Comparison of ENCODE assay signal across 15 mouse cellular contexts in genomic region chr16:73719691-73720090, GRCm38 (mm10).
"Had no signal": no experiment of that assay in that cellular context is flagged by ENCODE, and none has a peak within 500 bp of the region (broad histone marks: within the 10 kb centered on the region; RNA-seq: fewer than 3 reads in every experiment).

No protein-coding gene starts in this region.

- H3K27me3 ChIP-seq: liver, embryonic 15.5 days; megakaryocyte, embryonic 14.5 days; neural tube, embryonic 15.5 days had no signal

- DNase-seq: kidney, adult 11 months; kidney, adult 9 months; kidney, postnatal 36 days; layer of hippocampus, adult 9-11 months; lung, adult 2 months; lung, postnatal 10 days; thymus, postnatal 36 days had no signal

- H3K9me3 ChIP-seq: limb, embryonic 10.5 days; liver, embryonic 15.5 days; megakaryocyte, embryonic 14.5 days; neural tube, embryonic 15.5 days had no signal

- H3K4me3 ChIP-seq: limb, embryonic 10.5 days; liver, embryonic 15.5 days; megakaryocyte, embryonic 14.5 days; myocyte; neural tube, embryonic 15.5 days had no signal

- H3K36me3 ChIP-seq: limb, embryonic 10.5 days; liver, embryonic 15.5 days; neural tube, embryonic 15.5 days had no signal

- H3K27ac ChIP-seq: kidney, postnatal 0 days; limb, embryonic 10.5 days; liver, embryonic 15.5 days; macrophage; neural tube, embryonic 15.5 days had no signal

- H3K9ac ChIP-seq: liver, embryonic 15.5 days; neural tube, embryonic 15.5 days had no signal

- H3K4me2 ChIP-seq: liver, embryonic 11.5 days; liver, embryonic 15.5 days; neural tube, embryonic 15.5 days had no signal

- H3K4me1 ChIP-seq: limb, embryonic 10.5 days; liver, embryonic 15.5 days; megakaryocyte, embryonic 14.5 days; neural tube, embryonic 15.5 days had no signal
